Mouse (Mus musculus): Measurements from ENCODE around the gene Krtap9-1.
"Not testable (repeated sequence)": the region's sequence is repeated elsewhere in the genome, so short reads cannot be mapped to it uniquely, and the experiment has no call there.

- TF ChIP-seq CTCF (IDR thresholded peaks at IDR 0.05; ENCODE audit: borderline replicate concordance, insufficient read depth, low read depth, low read length); POLR2A (IDR thresholded peaks at IDR 0.05; ENCODE audit: borderline replicate concordance, insufficient read depth, low read length): not testable (repeated sequence)
These were observed at the start of gene Krtap9-1 for GRCm38 (mm10) chr11:99873089-99873488.
